20 mouse cellular contexts compared by ENCODE assay signal in the genomic region with DNA sequence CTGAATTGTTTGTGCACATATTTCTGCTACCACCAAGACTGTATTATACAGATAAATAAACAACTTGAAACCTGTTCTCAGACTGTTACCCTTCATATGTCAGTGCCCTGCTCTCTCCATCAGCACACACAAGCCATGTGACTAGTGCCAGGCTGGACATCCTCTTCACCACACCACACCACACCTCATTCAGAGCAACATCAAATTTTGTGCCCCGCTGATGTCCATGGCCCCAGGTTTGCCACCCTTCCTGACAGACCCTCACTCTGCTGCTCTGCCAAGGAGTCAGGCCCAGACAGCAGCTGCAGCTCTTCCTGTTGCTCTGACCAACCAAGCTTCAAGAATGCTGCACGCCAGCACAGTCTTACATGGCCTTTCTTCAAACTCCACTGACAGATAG. TPM values are rescaled to one million over a fixed set of nuclear protein-coding genes. Genes with fewer than 3 reads are reported as not detected.
DNase-seq lines count a peak whose midpoint lies in the region; ATAC-seq and TF ChIP-seq lines count a peak whose summit lies in the region.
"Had no signal": no experiment of that assay in that cellular context is flagged by ENCODE, and none has a peak within 500 bp of the region (broad histone marks: within the 10 kb centered on the region; RNA-seq: fewer than 3 reads in every experiment).

No protein-coding gene starts in this region.

- no peak for ATAC-seq in hindbrain, embryonic 16.5 days
- no peak for ATAC-seq in liver, postnatal 0 days
- ATAC-seq in liver, embryonic 12.5 days: no peak
- ATAC-seq: CD4-positive, CD25-positive, alpha-beta regulatory T cell, adult 4 months; forebrain, embryonic 13.5 days had no signal

- TF ChIP-seq CTCF in liver, postnatal 0 days (IDR thresholded peaks at IDR 0.05; ENCODE audit: low read depth): no peak

- H3K27ac ChIP-seq in hindbrain, embryonic 16.5 days (ENCODE audit: low read depth, low read length): peak overlapping the region; percentile 60; the same call in 1 of the 2 replicates
- H3K27ac ChIP-seq in hindbrain, embryonic 10.5 days: no peak overlapping the region
- H3K27ac ChIP-seq in liver, postnatal 0 days (ENCODE audit: low read depth): peak overlapping the region; percentile 34; the same call in 1 of the 2 replicates
- H3K27ac ChIP-seq in liver, embryonic 12.5 days: no peak overlapping the region
- H3K27ac ChIP-seq: forebrain, embryonic 13.5 days; intestine, embryonic 15.5 days had no signal

- H3K4me1 ChIP-seq in hindbrain, embryonic 16.5 days (ENCODE audit: control insufficient read depth, insufficient read depth, low read depth, low read length): peaks cover 3% of the 10 kb centered on the region
- peaks cover 28% of the 10 kb centered on the region for H3K4me1 ChIP-seq in hindbrain, embryonic 10.5 days (replicated peaks)
- H3K4me1 ChIP-seq in liver, postnatal 0 days (ENCODE audit: insufficient read depth): peaks cover 6% of the 10 kb centered on the region
- H3K4me1 ChIP-seq in liver, embryonic 12.5 days: no peaks in the 10 kb centered on the region

- H3K9ac ChIP-seq in hindbrain, embryonic 16.5 days (ENCODE audit: low read depth, low read length): no peak overlapping the region
- H3K9ac ChIP-seq in liver, postnatal 0 days (replicated peaks): no peak overlapping the region
- H3K9ac ChIP-seq in liver, embryonic 12.5 days: no peak overlapping the region
- H3K9ac ChIP-seq: forebrain, postnatal 0 days; intestine, embryonic 15.5 days had no signal

- H3K4me2 ChIP-seq in hindbrain, embryonic 16.5 days (ENCODE audit: low read length): no peak overlapping the region
- H3K4me2 ChIP-seq in liver, postnatal 0 days (ENCODE audit: low read depth, low read length): no peak overlapping the region
- no peak overlapping the region for H3K4me2 ChIP-seq in liver, embryonic 12.5 days
- H3K4me2 ChIP-seq: forebrain, embryonic 13.5 days; heart, embryonic 11.5 days; intestine, embryonic 15.5 days had no signal

- no peaks in the 10 kb centered on the region for H3K9me3 ChIP-seq in hindbrain, embryonic 16.5 days (ENCODE audit: control insufficient read depth, low read length)
- no peaks in the 10 kb centered on the region for H3K9me3 ChIP-seq in hindbrain, embryonic 10.5 days
- no peaks in the 10 kb centered on the region for H3K9me3 ChIP-seq in liver, postnatal 0 days (ENCODE audit: low read length)
- no peaks in the 10 kb centered on the region for H3K9me3 ChIP-seq in liver, embryonic 12.5 days (replicated peaks)
- H3K9me3 ChIP-seq: embryonic facial prominence, embryonic 10.5 days; forebrain, embryonic 13.5 days; G1E; intestine, embryonic 15.5 days had no signal

- DNase-seq in heart, adult 11 months: peak; percentile 81
- DNase-seq in heart, adult 9 months (ENCODE audit: low spot score in 2 of 2): no peak
- no peak for DNase-seq in hindbrain, embryonic 10.5 days (ENCODE audit: low spot score)
- DNase-seq in liver, postnatal 0 days: no peak
- DNase-seq in lung, postnatal 10 days: no peak
- DNase-seq: adrenal gland, adult 8-10 months; adrenal gland, postnatal 36 days; B cell, adult 2 months; cerebellum, adult 2 months; cerebellum, postnatal 10 days; gastrocnemius, postnatal 25 days had no signal

- H3K36me3 ChIP-seq in hindbrain, embryonic 16.5 days (ENCODE audit: control insufficient read depth, insufficient read depth, low read length): peaks cover 31% of the 10 kb centered on the region
- H3K36me3 ChIP-seq in hindbrain, embryonic 10.5 days: peaks cover 86% of the 10 kb centered on the region
- H3K36me3 ChIP-seq in liver, postnatal 0 days (replicated peaks; ENCODE audit: insufficient read depth, low read length): peaks cover 88% of the 10 kb centered on the region
- peaks cover 98% of the 10 kb centered on the region for H3K36me3 ChIP-seq in liver, embryonic 12.5 days

- H3K4me3 ChIP-seq in hindbrain, embryonic 16.5 days (ENCODE audit: low read length): no peak overlapping the region
- H3K4me3 ChIP-seq in hindbrain, embryonic 10.5 days: no peak overlapping the region
- no peak overlapping the region for H3K4me3 ChIP-seq in liver, postnatal 0 days (ENCODE audit: low read depth, low read length)
- H3K4me3 ChIP-seq in liver, embryonic 12.5 days: no peak overlapping the region
- H3K4me3 ChIP-seq: embryonic facial prominence, embryonic 10.5 days; forebrain, embryonic 13.5 days; intestine, embryonic 15.5 days had no signal

- 92% methylated on average over 2 of the region's 2 CpGs for WGBS in hindbrain, embryonic 16.5 days
- WGBS in hindbrain, embryonic 10.5 days: 87% methylated on average over 2 of the region's 2 CpGs
- 84% methylated on average over 2 of the region's 2 CpGs for WGBS in liver, postnatal 0 days (ENCODE audit: insufficient replicate concordance)
- 84% methylated on average over 2 of the region's 2 CpGs for WGBS in liver, embryonic 12.5 days (ENCODE audit: insufficient replicate concordance)

- H3K27me3 ChIP-seq in hindbrain, embryonic 16.5 days (replicated peaks; ENCODE audit: control insufficient read depth, insufficient read depth, low read length): no peaks in the 10 kb centered on the region
- H3K27me3 ChIP-seq in hindbrain, embryonic 10.5 days (ENCODE audit: insufficient read depth, poor library complexity, severe bottlenecking): no peaks in the 10 kb centered on the region
- H3K27me3 ChIP-seq in liver, postnatal 0 days (ENCODE audit: insufficient read depth, low read length): no peaks in the 10 kb centered on the region
- H3K27me3 ChIP-seq in liver, embryonic 12.5 days (replicated peaks): no peaks in the 10 kb centered on the region
- H3K27me3 ChIP-seq: forebrain, embryonic 13.5 days; intestine, embryonic 15.5 days had no signal

- no peak for TF ChIP-seq EP300 in liver, postnatal 0 days (IDR thresholded peaks at IDR 0.05; ENCODE audit: low read depth)

RNA-seq across cellular contexts. Expression of gene Tcirg1, which starts 12.6 kb away (rescaled TPM):
- polyA plus RNA-seq in hindbrain, embryonic 16.5 days (2015; fragmentation: Nextera tagmentation; extraction: Ambion mirVana): 18.9 and 21.2 TPM in 2 replicates
- 21.6 and 21.9 TPM in 2 replicates for polyA plus RNA-seq in hindbrain, embryonic 10.5 days (2016; fragmentation: Nextera tagmentation; extraction: Ambion mirVana)
- polyA plus RNA-seq in liver, postnatal 0 days (2015; fragmentation: Nextera tagmentation; extraction: Ambion mirVana): 28.1 and 29.7 TPM in 2 replicates
- 24.7 and 26.1 TPM in 2 replicates for polyA plus RNA-seq in liver, embryonic 12.5 days (2016; fragmentation: Nextera tagmentation; extraction: Ambion mirVana)

RNA-seq across cellular contexts. Expression of gene Ndufs8, which starts 18.3 kb away (rescaled TPM):
- polyA plus RNA-seq in hindbrain, embryonic 16.5 days (2015; fragmentation: Nextera tagmentation; extraction: Ambion mirVana): 307 and 320 TPM in 2 replicates
- 241 and 279 TPM in 2 replicates for polyA plus RNA-seq in hindbrain, embryonic 10.5 days (2016; fragmentation: Nextera tagmentation; extraction: Ambion mirVana)
- polyA plus RNA-seq in liver, postnatal 0 days (2015; fragmentation: Nextera tagmentation; extraction: Ambion mirVana): 165 and 167 TPM in 2 replicates
- polyA plus RNA-seq in liver, embryonic 12.5 days (2016; fragmentation: Nextera tagmentation; extraction: Ambion mirVana): 197 and 218 TPM in 2 replicates

RNA-seq across cellular contexts. Expression of gene Aldh3b1, which starts 35.3 kb away (rescaled TPM):
- 2.2 and 3.1 TPM in 2 replicates for polyA plus RNA-seq in hindbrain, embryonic 16.5 days (2015; fragmentation: Nextera tagmentation; extraction: Ambion mirVana)
- polyA plus RNA-seq in hindbrain, embryonic 10.5 days (2016; fragmentation: Nextera tagmentation; extraction: Ambion mirVana): 0.71 and 0.81 TPM in 2 replicates
- polyA plus RNA-seq in liver, postnatal 0 days (2015; fragmentation: Nextera tagmentation; extraction: Ambion mirVana): 9.5 TPM in 2 replicates
- polyA plus RNA-seq in liver, embryonic 12.5 days (2016; fragmentation: Nextera tagmentation; extraction: Ambion mirVana): 1.8 and 1.9 TPM in 2 replicates
- polyA plus RNA-seq: G1E had no signal

RNA-seq across cellular contexts. Expression of gene Unc93b1, which starts 40.7 kb away (rescaled TPM):
- 12.4 and 14.1 TPM in 2 replicates for polyA plus RNA-seq in hindbrain, embryonic 16.5 days (2015; fragmentation: Nextera tagmentation; extraction: Ambion mirVana)
- polyA plus RNA-seq in hindbrain, embryonic 10.5 days (2016; fragmentation: Nextera tagmentation; extraction: Ambion mirVana): 6.3 and 8.8 TPM in 2 replicates
- 42.6 and 48.1 TPM in 2 replicates for polyA plus RNA-seq in liver, postnatal 0 days (2015; fragmentation: Nextera tagmentation; extraction: Ambion mirVana)
- 14.3 and 15.3 TPM in 2 replicates for polyA plus RNA-seq in liver, embryonic 12.5 days (2016; fragmentation: Nextera tagmentation; extraction: Ambion mirVana)

RNA-seq across cellular contexts. Expression of gene Chka, which starts 42.7 kb away (rescaled TPM):
- polyA plus RNA-seq in hindbrain, embryonic 16.5 days (2015; fragmentation: Nextera tagmentation; extraction: Ambion mirVana): 56.1 and 56.3 TPM in 2 replicates
- polyA plus RNA-seq in hindbrain, embryonic 10.5 days (2016; fragmentation: Nextera tagmentation; extraction: Ambion mirVana): 57.5 and 59.9 TPM in 2 replicates
- 24.8 and 48.6 TPM in 2 replicates for polyA plus RNA-seq in liver, postnatal 0 days (2015; fragmentation: Nextera tagmentation; extraction: Ambion mirVana)
- polyA plus RNA-seq in liver, embryonic 12.5 days (2016; fragmentation: Nextera tagmentation; extraction: Ambion mirVana): 25.5 and 26.7 TPM in 2 replicates

Comparison
In these comparisons a context has a peak if more than half of its experiments do, and no peak if none do; other contexts are left out.
1. H3K27ac ChIP-seq: peak in hindbrain, embryonic 16.5 days (single experiment) and liver, postnatal 0 days (single experiment); none in hindbrain, embryonic 10.5 days (single experiment) and liver, embryonic 12.5 days (single experiment).